Mouse (Mus musculus): ENCODE measurements at regions not wholly inside any gene's neighbourhood (a gene's known extent, or its start where the extent isn't known, plus 50 kb on each side); places are given as distances from the start of the nearest gene placed in this dataset.

- in situ Hi-C loops (cut with MboI, MseI): no loop called here
These were observed 106.6 kb upstream of the Lipc start for GRCm38 (mm10) chr9:71058655-71059054.

- in situ Hi-C loops (cut with MboI, MseI): no loop called here
These were observed 104.8 kb upstream of the Lipc start for GRCm38 (mm10) chr9:71056836-71057235.

- in situ Hi-C loops (cut with MboI, MseI): no loop called here
These were observed 91.9 kb upstream of the Lipc start for GRCm38 (mm10) chr9:71043899-71044298.

GRCm38 (mm10) chr9:71035286-71035685 is 83.3 kb upstream of the Lipc start:
- in situ Hi-C loops (cut with MboI, MseI): loop anchor here (10.0 kb wide), 1 partner anchor 160 kb away; no protein-coding TSS in a partner anchor

GRCm38 (mm10) chr9:71032156-71032555 is 80.1 kb upstream of the Lipc start:
- in situ Hi-C loops (cut with MboI, MseI): loop anchor here (10.0 kb wide), 1 partner anchor 157 kb away; no protein-coding TSS in a partner anchor

- in situ Hi-C loops (cut with MboI, MseI): loop anchor here (10.0 kb wide), 1 partner anchor 156 kb away; no protein-coding TSS in a partner anchor
These were observed 78.3 kb upstream of the Lipc start for GRCm38 (mm10) chr9:71030203-71030921.

- in situ Hi-C loops (cut with MboI, MseI): no loop called here
These were observed 76.1 kb upstream of the Lipc start for GRCm38 (mm10) chr9:71028102-71028501.

GRCm38 (mm10) chr9:71027626-71028025 is 75.6 kb upstream of the Lipc start:
- in situ Hi-C loops (cut with MboI, MseI): no loop called here

GRCm38 (mm10) chr9:71025196-71025595 is 73.2 kb upstream of the Lipc start:
- in situ Hi-C loops (cut with MboI, MseI): no loop called here

GRCm38 (mm10) chr9:71018206-71018605 is 66.2 kb upstream of the Lipc start:
- in situ Hi-C loops (cut with MboI, MseI): no loop called here

GRCm38 (mm10) chr9:71017396-71018179 is 65.6 kb upstream of the Lipc start:
- in situ Hi-C loops (cut with MboI, MseI): no loop called here

- in situ Hi-C loops (cut with MboI, MseI): no loop called here
These were observed 63.9 kb upstream of the Lipc start for GRCm38 (mm10) chr9:71015942-71016341.

- in situ Hi-C loops (cut with MboI, MseI): no loop called here
These were observed 63.4 kb upstream of the Lipc start for GRCm38 (mm10) chr9:71015400-71015799.

GRCm38 (mm10) chr9:71012399-71012798 is 60.4 kb upstream of the Lipc start:
- in situ Hi-C loops (cut with MboI, MseI): no loop called here

GRCm38 (mm10) chr9:71004631-71005030 is 52.6 kb upstream of the Lipc start:
- in situ Hi-C loops (cut with MboI, MseI): no loop called here
